Mouse (Mus musculus) kidney, adult 18-20 months (tissue): ENCODE results near the gene Dnase1l3.

Experiments
- DNase-seq: peaks from one replicate; pipeline ENCODE4 v3.0.0; 2021

Dnase1l3 gene

DNA sequence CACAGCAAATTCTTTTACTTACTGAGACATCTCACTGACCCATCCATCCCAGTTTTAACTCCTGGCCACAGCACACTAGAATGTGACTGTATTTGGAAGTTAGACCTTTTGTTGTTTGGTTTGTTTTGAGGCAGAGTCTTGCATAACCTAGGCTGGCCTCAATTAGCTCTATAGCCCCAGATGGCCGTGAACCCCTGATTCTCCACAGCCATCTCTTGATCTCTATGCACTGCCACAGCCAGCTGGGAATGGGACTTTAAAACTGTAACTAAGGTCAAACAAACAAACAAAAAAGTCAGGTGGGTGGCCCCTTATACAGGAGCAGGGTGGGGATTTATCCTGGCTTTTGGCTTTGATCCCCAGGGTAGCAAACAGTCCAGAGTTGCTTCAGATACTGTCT lies 19.7 kb downstream of the Dnase1l3 start:
- no peak for DNase-seq

DNA sequence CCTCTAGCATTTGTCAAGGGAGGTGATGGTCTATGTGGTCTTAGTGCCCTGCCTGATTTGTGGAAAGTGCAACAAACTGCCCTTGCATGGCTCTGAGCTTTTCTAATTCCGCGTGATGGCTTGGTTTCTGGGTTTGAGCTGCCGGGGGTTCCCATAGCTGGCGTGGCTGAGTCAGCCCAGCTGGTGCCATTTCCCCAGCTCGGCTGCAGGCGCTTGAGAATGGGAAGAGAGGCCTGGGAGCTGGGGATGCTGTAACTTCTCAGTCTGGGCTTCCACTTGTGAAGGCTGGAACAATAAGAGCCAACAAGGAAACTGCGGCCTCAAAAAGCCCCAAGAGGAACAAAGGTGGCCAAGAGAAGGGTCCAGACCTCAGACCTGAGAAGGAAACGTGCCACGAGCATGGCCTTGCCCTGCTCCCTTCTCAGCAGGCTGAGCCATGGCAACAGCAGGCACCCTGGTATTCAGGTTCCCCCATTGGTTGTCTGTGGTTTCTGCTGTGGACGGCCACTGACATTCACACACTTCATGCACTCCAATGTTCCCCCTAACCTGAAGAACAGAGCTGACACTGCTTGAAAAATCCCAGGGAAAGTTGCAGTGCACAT lies 22.4 kb downstream of the Dnase1l3 start:
- DNase-seq: no peak

DNA sequence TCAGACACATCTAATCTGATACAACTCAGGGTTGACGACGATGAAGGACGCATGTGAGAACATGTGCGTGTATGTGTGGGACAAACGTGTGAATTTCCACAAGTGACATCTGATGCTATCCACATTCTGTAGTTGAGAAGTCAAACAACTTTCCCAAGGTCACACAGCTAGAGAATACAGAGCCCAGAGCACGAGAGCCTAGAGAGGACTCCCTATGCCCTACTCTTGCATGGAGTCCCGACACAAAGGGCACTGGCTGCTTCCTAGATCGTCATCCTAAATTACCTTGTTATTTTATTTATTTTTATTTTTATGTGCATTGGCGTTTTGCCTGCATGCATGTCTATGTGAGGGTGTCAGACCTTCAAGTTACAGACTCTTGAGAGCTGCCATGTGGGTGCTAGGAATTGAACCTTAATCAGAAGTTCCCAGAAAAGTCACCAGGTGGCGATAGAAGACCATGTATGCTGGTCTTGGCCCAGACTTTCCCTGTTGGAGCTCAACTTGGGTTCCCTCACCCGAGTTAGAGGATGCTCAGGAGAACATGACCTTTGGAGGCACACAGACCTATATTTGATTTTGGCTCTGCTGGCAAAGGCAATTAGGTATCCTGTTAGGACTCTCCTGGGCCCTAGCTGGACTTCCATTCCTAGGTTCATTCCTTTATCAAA lies 30.0 kb downstream of the Dnase1l3 start:
- DNase-seq: peak; percentile 59

DNA sequence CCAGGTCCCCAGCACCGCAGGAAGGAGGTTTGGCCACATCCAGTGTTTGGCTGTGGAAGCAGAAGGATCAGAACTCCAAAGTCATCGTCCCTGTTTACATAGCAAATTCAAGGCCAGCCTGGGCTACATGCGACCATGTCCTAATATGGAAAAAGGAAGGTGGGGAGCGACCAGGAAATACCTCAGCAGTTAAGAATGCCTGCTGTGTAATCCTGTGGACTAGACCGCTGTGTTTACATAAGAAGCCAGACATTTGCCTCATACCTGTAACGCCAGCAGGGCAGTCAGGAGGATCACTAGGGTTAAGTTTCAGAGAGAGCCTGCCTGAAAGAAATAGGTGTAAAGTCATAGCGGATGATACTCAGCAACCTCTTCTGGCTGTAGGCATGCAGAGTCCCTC lies 31.2 kb downstream of the Dnase1l3 start:
- no peak for DNase-seq

DNA sequence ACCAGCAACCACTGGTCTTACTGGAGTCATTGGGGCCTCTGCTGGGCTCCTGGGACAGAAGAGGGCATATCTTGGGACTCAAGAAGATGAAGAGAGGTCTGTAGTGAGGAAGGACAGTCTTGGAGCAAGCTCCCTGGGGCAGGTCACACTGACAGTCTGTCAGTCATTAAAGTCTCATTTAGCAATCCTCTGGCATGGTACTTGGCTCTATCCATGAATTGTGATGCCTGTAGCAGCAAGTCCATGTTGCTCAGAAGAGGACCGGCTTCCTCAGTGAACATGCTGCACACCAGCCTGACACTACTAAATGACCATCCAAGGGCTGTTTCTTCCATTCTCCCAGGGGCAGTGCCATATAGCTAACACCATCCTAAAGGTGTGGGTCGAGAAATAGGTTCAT lies 31.7 kb downstream of the Dnase1l3 start:
- no peak for DNase-seq

DNA sequence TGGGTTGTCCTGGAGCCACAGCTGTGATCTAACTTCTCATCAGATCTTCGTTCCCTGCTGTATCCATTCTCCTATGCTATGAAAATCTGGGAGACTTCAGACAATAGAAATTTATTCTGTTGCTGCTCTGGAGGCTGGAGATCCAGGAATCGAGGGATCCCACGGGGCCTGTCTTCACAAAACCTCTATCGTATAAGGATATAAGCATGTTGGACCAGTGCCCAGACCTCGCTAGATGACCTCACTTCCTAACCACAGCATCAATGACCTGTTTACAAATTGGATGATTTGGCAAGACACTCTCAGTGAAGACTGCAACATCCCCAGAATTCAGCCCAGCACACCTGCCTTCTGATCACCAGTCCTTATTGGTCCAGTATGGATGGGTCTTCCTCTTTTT lies 32.7 kb downstream of the Dnase1l3 start:
- no peak for DNase-seq

DNA sequence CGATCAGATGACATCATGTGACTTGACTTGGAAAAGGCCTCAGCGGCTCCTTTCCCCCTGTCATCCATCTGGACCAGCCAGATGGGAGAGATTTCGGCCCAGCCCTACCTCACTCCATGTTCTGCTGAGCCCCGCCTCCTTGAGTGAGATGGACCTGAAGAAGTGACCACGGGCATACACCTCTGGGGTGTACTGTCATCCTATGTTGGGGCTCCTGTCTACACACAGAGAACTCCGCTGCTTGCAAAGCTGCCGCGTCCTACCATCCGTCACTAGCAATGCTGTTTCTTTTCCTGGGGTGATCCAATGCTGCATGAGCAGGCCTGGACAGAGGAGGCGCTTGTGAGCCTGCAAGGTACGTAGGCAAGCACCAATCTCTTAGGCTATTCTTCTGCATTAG lies 33.8 kb downstream of the Dnase1l3 start:
- DNase-seq: peak; percentile 23

DNA sequence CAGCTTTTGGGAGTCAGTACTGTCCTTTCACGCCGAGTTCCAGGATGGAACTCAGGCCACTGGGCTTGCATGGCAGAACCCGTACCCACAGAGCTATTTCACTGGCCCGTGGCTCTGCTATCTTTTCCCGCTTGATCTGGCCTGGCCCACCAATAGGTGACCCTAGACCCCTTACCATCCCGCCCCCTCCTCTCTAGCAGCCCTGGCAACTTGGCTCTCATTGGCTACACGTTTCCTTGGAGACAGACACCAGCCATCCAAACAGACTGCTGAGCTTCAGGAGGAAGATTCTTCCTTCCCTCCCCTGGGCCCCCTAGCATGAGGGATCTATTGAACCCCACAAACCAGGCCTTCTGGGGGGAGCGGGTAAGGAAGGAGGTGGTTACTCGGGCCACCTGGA lies 37.3 kb downstream of the Dnase1l3 start, which contains the start of gene Gm45521:
Gm45521 (plus strand) TSS at position 240 of the 400 bp plus-strand sequence.
- DNase-seq: no peak

DNA sequence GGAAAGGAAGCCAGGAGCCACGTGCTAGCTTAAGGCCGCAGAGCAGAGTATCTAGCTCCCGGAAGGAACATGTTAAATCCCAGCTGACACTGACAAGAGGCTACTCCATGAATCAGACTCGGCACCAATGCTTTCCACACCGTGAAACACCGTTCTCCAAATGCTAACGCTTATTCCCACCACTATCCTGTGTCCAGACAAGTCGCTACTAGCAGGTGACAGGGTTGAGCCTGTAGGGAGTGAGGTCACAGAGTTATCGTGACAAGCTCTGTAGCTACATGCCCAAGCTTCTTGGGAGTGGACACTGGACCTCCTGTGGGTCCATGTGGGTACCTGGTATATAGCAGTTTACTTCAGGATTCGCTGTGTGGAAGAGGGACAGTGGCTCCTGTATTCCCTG lies 37.9 kb downstream of the Dnase1l3 start:
- no peak for DNase-seq

DNA sequence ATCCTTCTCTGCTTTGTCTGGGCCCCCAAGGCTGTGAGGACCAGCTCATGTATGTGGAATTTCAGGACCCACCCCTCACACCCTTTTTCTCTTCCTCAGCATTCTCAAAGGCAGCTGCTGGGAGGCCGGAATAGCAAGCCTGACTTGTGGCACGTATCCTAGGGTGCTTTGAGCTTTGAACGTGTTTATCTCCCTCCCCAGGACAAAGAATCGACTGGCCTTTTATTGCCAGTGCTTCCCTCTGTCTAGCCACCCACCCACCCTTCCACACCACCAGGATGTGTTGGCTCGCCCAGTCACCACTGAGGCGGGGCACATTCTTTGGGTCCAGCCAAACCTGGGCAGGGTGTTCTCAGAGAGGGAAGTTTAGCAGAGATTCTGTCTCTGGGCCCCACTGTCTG lies 40.3 kb downstream of the Dnase1l3 start:
- DNase-seq: no peak

DNA sequence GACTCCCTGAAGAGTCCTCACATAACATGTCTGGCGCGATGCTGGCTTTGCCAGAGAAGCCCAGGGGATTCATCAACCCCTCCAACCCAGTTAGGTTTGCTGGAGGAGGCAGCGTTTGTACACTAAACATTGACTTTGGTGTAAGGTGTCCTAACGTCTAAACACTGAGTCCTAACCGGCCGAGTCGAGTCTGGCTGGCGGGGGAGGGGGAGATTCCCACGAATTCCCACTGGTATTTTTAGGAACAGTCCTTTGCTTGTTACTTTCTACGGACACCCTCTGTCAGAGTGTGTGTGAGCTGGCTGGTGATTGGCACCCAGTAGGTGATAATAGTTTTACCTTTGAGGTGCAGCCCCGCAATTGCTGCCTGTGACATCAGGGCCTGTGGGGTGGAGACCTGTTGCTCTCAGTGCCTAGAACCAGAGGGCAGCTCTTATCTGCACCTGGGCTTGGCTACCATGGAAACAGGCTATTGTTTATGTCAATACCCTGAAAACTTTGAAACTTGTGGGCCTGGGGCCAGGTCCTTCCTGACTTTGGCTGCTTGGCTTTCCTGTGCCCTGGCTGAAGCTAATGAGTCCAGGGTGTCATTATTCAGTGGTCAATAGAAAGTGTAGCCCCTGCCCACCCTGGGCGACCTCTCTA lies 41.6 kb downstream of the Dnase1l3 start:
- peak; percentile 53 for DNase-seq

DNA sequence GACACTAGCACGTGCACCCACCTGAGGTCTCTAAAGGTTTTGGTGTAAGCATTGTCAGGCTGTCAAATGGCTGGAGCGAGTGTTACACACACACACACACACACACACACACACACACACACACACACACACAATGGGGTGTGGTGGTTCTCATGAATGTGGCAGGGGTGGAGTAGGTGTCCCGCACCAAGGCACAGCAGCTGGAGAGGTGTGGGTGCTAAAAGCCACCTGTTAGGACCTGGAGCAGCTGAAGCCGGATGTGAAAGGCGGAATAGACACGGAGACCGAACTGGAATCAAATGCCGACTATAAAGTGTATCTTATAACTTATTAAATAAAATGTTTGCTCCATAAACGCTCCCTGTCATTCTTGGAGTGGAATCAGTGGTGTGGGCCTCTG lies 43.1 kb downstream of the Dnase1l3 start:
- no peak for DNase-seq

DNA sequence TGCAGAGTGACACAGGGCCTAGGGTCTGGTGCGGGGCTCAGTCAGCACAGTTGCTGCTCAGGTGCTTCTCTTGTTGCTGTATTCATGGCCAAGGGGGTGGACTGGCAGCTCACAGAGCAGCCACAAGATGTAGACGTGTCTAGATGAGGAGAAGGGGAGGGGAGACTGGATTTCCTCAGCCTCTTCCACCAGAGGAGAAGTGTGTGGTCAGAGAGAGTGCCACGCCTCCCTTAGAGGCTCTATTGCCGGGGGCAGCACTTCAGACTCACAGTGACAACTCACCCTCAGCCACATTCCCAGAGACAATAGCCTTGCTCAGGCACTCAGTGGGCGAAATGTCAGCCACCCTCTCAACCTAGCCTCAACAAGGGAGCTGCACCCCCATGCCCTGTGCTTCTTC lies 49.1 kb downstream of the Dnase1l3 start:
- DNase-seq: no peak

DNA sequence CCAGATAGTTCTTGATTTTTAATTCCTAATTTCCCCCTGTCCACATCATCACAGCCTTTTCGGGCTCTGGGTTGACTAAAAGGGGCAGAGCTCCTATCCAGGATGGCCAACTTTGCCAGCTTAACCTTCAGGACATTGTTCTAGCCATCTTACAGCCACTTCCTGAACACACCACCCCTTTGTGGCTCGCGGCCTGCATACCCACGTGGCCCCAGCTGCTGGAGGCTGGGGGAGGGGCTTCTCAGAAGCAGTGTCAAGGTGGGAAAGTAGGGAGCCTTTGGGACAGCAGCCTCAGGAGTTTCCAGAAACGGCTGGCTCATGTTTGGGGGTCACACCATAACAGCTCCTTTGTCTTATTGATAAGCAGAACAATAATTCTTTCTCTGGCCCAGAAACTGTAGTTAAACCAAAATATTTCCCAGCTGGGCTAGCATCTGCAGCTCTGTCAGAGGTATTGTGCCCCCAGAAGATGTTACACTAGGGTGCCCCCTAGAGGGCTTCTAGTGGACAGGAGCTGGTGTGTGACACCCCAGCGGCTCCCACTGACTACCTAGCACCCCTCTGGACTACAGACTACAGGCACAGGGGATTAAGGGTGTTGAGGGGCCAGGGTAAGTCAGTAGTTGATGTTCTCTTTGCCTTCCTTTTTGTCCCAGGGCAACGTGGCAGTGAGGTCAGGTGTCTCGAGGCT lies 49.9 kb downstream of the Dnase1l3 start:
- no peak for DNase-seq

DNA sequence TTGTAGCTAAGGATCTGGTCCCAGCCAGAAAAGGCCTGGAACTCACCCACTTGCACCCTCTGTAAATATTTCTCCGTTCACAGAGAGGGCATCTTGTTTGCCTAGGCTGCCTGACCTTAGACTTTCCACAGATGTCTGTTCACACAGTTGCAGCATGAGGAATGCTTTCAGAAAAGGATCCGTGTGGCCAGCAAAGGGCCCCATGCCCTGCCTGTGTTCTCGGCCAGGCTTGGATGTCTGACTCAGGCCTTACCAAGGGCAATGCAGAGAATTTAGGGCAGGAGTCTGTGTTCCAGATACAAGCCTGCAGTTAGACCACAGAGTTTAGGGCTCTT lies 50.6 kb downstream of the Dnase1l3 start:
- DNase-seq: no peak

DNA sequence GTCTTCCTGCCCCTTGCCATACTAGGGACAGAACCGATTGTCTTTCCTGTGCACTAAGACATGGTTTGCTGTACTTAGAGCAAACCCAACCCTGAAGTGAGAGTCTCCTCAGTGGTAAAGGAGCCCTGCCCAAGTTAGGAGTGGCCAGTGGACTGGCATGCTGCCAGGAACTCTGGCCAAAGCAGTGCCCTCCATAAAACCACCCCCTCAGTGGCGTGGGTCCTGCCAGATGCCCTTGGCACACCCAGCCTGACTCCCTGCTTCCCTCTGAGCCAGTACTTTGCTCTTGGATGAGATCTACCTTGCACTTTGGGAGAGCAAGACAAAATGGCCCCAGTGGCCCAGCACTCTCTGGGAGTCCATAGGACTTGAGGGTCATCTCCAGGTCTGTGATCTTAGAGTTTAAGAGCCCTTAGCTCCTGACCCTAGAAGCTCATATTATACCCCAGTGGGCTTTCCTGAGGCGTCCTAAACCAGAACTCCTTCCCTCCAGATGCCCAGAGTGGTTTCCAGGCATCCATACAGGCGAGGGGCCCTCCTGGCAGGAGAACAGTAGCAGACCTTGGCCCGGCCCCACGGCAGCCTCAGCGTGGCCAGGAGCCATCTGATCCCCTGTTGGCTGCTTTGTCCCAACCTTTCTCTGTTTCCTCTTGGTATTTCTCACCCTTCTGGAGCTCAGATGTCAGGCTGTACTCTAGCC lies 51.1 kb downstream of the Dnase1l3 start:
- peak; percentile 82 for DNase-seq

DNA sequence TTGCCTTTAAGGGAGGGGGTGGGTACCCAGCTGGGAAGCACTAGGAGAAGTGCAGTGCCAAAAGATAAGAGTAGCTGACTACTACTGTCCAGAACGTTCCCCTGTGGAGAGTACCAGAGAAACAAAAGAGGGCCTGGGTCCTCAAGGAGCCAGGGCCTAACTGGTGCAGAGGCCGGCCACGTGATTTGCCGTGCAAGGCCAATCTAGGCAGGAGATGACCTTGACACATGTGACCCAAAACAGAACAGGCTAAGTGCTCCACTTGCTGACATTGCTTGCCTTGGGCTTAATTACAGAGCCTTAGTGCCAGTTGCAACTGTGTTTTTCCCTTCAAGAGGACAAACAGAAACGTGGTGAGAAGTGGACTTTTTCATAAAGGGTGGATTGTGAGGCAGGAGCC lies 53.0 kb downstream of the Dnase1l3 start:
- DNase-seq: no peak

DNA sequence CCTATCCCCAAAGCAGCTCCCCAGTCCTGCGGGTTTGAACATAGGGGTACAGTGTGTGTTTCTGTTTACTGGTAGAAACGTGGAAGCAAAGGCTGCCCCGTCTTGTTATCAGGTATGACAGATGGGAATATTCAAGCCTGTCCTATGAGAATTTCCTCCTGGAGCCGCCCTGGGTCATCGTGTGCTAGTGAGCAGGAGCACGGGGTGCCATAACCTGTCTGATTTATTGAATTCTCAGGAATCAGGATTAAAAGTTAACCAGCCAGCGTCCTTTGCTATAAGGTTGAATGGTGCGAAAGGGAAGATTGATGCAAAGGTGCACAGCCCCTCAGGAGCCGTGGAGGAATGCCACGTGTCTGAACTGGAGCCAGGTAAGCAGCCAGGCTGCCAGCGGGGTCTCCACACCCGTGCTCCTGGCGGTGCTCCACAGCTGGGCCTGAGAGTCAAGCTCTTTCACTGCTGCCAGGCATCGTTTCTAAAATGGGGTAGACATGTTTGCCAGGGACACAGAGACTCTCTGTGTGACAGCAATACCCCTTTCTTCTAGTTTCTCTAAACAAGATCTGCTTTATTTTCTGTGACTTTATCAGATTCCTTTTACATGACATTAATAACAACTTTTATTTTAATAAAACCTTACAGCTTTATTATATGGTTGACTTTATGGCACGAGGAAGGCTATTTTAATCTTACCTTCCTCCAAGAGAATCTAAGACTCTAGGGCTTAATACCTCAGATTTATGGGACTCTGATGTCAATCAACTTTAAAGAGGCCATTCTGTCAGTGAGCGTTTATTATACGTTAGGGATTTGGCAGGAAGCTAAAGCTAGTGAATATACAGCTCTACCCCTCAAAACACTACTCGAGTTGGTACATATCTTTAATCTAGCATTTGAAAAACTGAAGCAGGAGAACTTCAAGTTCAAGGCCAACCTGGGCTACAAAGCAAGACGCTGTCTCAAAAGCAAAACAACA lies 55.3 kb downstream of the Dnase1l3 start:
- DNase-seq: peak; percentile 29

DNA sequence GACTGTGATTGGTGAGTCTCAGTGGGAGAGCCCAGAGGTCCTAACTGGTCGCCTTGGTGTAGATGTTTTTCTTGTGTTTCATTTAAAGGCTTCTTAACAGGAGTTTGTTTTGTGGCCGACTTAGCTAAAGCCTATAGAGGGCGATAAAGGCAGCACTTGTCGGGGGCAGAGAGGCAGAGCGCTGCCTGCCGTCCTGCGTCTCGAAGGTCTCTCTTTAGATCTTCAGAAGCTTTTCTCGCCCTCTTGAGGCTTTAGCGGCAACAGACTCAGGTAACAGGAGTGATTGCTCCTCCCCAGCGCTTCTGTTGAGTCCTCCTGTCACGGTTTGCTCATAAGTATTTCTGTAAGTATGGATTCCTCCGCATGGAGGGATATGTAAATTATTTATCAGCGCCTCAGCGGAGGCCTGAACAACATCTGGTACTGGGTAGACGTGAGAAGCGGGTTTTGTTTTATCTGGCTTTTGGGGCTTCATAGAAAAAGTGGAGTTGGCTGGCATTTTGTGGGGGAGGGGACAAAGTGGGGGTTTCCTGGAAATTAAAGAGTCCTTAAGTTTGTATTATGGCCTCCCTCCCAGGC lies 57.2 kb downstream of the Dnase1l3 start:
- DNase-seq: no peak

DNA sequence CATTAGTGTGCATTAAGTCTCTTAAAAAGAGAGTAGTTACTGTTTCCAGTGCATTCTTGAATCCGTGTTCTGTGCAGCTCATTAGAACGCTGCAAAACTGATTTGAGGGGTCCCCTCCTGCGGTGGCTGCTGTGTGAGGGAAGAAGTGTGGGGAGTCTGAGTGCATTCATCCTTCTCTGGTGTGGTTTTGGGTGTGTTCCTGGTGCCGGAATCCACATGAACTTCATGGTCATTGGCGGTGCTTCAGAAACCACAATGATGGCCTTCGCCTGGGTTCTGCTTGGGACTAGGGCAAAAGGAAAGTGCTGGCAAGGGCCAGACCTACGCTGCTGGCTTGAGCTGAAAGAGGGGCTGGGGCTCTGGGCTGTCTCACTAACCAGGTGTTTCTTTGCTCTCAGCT lies 60.2 kb downstream of the Dnase1l3 start:
- DNase-seq: no peak

DNA sequence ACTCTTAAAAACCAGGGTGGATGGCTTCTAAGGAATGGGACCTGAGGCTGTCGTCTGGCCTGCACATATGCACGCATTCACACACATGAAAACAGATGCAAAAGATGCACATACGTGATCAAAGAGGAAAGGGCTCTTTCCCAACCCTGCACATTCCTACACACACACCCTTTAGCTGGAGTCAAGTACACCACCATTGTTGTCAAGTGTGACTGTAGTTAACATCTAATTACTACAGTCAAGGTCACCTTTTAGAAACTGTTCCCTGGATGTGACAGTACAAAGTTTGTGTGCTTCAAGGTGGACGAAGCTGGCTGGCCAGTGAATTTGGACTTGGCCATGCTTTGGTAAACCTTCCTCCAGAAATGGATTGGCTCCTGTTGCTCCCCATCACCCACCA lies 62.2 kb downstream of the Dnase1l3 start:
- DNase-seq: no peak

DNA sequence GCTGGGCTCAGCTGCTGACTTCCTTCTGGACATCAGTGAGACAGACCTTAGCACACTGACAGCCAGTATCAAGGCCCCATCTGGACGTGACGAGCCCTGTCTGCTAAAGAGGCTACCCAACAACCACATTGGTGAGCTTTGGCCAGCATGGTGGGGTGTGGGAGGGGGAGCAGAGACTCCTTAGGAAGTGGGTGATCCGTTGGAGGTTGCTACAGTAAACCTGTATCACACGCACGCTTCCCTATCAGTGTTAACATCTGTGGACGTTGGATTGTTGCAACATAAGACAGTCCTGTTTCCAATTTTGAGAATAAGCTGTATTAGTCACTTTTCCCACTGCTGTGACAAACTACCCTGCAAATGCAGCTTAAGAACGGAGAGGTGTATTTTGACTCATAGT lies 65.3 kb downstream of the Dnase1l3 start:
- DNase-seq: no peak
